Mouse (Mus musculus) forebrain, embryonic 11.5 days (tissue): ENCODE results near the gene Derl3. TPM values are rescaled to one million over a fixed set of nuclear protein-coding genes. Genes with fewer than 3 reads are reported as not detected.
"Not testable (repeated sequence)": the region's sequence is repeated elsewhere in the genome, so short reads cannot be mapped to it uniquely, and the experiment has no call there.

Experiments used
- ATAC-seq: fragments of 200-750 bp; cut with Nextera tagmentation; replicated peaks from 2 replicates; pipeline ENCODE4 v1.8.0; 2017; ENCODE audit warnings: moderate TSS enrichment; ENCODE audit not compliant: low FRiP score
- DNase-seq: peaks from one replicate; pipeline ENCODE4 v3.0.0-alpha.2; 2017; ENCODE audit warnings: low spot score
- H3K27ac ChIP-seq: fragments of 300-500 bp; sonication (generic); 2 replicates; pipeline ENCODE4 v1.5.1; 2014; ENCODE audit warnings: low read depth, low read length
- H3K27me3 ChIP-seq: fragments of 300-500 bp; sonication (generic); 2 replicates; pipeline ENCODE4 v1.6.1; 2014; ENCODE audit warnings: mild to moderate bottlenecking, low read length, mixed read lengths; ENCODE audit not compliant: control insufficient read depth, insufficient read depth
- H3K36me3 ChIP-seq: fragments of 300-500 bp; sonication (generic); 2 replicates; pipeline ENCODE4 v1.6.1; 2014; ENCODE audit warnings: mild to moderate bottlenecking, low read length, moderate library complexity, mixed read lengths; ENCODE audit not compliant: control insufficient read depth, insufficient read depth
- H3K4me1 ChIP-seq: fragments of 300-500 bp; sonication (generic); replicated peaks from 2 replicates; pipeline ENCODE4 v1.6.1; 2014; ENCODE audit warnings: low read length, mixed read lengths; ENCODE audit not compliant: control insufficient read depth, insufficient read depth
- H3K4me2 ChIP-seq: fragments of 300-500 bp; sonication (generic); 2 replicates; pipeline ENCODE4 v1.6.1; 2014; ENCODE audit warnings: low read depth, mild to moderate bottlenecking, low read length, moderate library complexity, mixed read lengths; ENCODE audit not compliant: severe bottlenecking
- H3K4me3 ChIP-seq: fragments of 300-500 bp; sonication (generic); 2 replicates; pipeline ENCODE4 v1.5.1; 2014; ENCODE audit warnings: low read depth, low read length
- H3K9ac ChIP-seq: fragments of 300-500 bp; sonication (generic); 2 replicates; pipeline ENCODE4 v1.6.1; 2014; ENCODE audit warnings: low read length
- H3K9me3 ChIP-seq: fragments of 300-500 bp; sonication (generic); 2 replicates; pipeline ENCODE4 v1.6.1; 2016; ENCODE audit warnings: low read length, mixed read lengths; ENCODE audit not compliant: control insufficient read depth
- WGBS: fragments of 180-500 bp; shearing (Covaris S2); extraction: QIAGEN DNeasy Blood & Tissue Kit; methylation state at CpG from one replicate; pipeline ENCODE4 v1.1.7; 2014; 5-methylcytosine and 5-hydroxymethylcytosine counted together
- polyA plus RNA-seq: library from polyadenylated mRNA; unstranded; fragments of >200 nt; fragmentation: Nextera tagmentation; extraction: Ambion mirVana; gene quantifications from 2 replicates; pipeline ENCODE4 v1.2.1, GENCODE M21; 2014

Derl3 gene
- polyA plus RNA-seq, 1 experiment from 2014 or later: 3.4 TPM

GRCm38 (mm10) chr10:75859786-75860470, 33.3 kb upstream of the Derl3 start, which contains the start of gene Mif:
TSS of gene Mif (minus strand) at chr10:75860240.
- ATAC-seq: peak; percentile 97
- H3K4me2 ChIP-seq: peak within 1 kb of the TSS; percentile 78
- H3K4me1 ChIP-seq: peaks cover 11% of the 10 kb centered on the region
- H3K36me3 ChIP-seq, H3K27me3 ChIP-seq, H3K9me3 ChIP-seq: not testable (repeated sequence)
- peak within 1 kb of the TSS; percentile 79 for H3K27ac ChIP-seq
- 0% methylated on average over 39 of the region's 46 CpGs for WGBS
- H3K4me3 ChIP-seq: peak within 1 kb of the TSS; percentile 68
- peak; percentile 97 for DNase-seq
- peak within 1 kb of the TSS; percentile 93 for H3K9ac ChIP-seq

GRCm38 (mm10) chr10:75860746-75861145, 32.5 kb upstream of the Derl3 start:
- H3K4me3 ChIP-seq: no peak overlapping the region; the same call in 1 of the 2 replicates
- no peaks in the 10 kb centered on the region; the same call in 1 of the 2 replicates for H3K36me3 ChIP-seq
- 0 out of 2 replicates have a peak overlapping the region, but pooled peaks have one; percentile 78 for H3K4me2 ChIP-seq
- DNase-seq: no peak
- no peak for ATAC-seq
- H3K9me3 ChIP-seq: no peaks in the 10 kb centered on the region
- 29% methylated on average over 7 of the region's 7 CpGs for WGBS
- H3K9ac ChIP-seq: peak overlapping the region; percentile 93; the same call in 1 of the 2 replicates
- H3K4me1 ChIP-seq: peaks cover 11% of the 10 kb centered on the region
- H3K27ac ChIP-seq: peak overlapping the region; percentile 42; the same call in 1 of the 2 replicates
- no peaks in the 10 kb centered on the region for H3K27me3 ChIP-seq

DNA sequence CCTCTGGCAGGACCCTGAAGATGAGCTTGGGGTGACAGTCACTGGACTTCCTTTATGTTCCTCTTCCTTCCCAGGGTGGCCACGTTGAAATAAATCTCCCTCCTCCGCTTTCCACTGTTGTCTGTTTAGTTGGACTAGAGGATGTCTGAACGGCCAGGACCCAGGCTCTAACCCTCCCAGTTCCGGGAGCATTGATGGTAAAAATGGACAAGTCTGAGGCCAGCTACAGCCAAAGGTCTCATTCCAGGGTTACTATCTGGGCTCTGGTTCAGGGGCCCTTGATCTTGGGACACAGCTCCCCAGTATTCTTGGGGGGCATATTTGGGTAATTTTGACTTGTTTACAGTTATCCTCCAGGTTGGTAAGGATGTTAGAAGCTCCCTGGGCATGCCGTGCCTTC, 31.6 kb upstream of the Derl3 start:
- no peak for DNase-seq
- Histone ChIP-seq H3K27me3 (no peaks in the 10 kb centered on the region), H3K4me3 (no peak overlapping the region), H3K36me3 (no peaks in the 10 kb centered on the region; the same call in 1 of the 2 replicates), H3K4me1 (peaks cover 11% of the 10 kb centered on the region), H3K9me3 (no peaks in the 10 kb centered on the region), H3K4me2 (no peak overlapping the region), H3K9ac (0 out of 2 replicates have a peak overlapping the region, but pooled peaks have one; percentile 20), H3K27ac (0 out of 2 replicates have a peak overlapping the region, but pooled peaks have one; percentile 4)
- no peak for ATAC-seq
- 76% methylated on average over 5 of the region's 5 CpGs for WGBS

DNA sequence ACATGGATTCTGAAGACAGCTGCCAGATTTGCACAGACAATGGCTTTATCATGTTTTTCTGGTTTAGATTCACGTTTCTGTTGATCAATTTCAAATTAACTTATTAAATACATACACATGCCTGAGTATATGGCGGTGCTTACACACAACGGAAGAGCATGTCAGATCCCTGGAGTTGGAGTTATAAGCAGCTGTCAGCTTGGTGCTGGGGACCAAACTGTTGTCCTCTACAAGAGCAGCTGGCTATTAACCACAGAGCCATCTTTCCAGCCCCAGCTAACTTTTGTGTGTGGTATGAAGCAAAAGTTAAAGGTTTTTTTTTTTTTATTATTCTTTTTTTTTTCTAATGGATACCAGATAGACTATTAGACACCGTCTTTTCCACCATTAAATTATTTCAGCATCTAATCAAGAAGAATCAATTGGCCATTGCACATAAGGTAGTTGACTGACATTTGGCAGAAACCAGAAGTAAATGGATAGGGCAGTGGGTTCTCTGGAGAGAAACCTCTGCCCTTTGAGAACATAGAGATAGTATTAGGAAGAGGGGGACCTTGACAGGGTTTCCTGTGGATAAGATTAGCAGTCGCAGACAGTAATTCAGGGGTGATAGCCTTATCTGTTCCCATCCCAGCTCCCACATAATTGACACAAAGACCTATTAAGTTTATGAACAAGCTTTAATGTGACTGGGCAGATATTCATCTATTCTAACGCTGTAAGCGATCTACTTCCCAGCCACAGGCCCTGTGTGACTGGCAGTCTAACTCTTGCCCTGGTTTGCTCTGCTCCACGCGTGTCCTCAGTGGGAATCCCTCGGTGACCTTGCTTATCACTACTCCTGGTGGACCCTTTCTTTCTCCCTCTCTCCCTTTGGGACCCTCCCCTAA, 20.9 kb upstream of the Derl3 start:
- 37% methylated on average over 10 of the region's 10 CpGs for WGBS
- Histone ChIP-seq H3K27me3 (no peaks in the 10 kb centered on the region), H3K9me3 (no peaks in the 10 kb centered on the region), H3K4me3 (peak overlapping the region; percentile 17), H3K36me3 (no peaks in the 10 kb centered on the region), H3K4me1 (peaks cover 6% of the 10 kb centered on the region), H3K27ac (peak overlapping the region; percentile 48; the same call in 1 of the 2 replicates), H3K9ac (peak overlapping the region; percentile 35), H3K4me2 (peak overlapping the region; percentile 46)
- no peak for DNase-seq
- no peak for ATAC-seq

- peak overlapping the region; percentile 46 for H3K4me2 ChIP-seq
- WGBS: 2% methylated on average over 11 of the region's 11 CpGs
- H3K36me3 ChIP-seq: no peaks in the 10 kb centered on the region
- ATAC-seq: peak; percentile 99
- DNase-seq: peak; percentile 93
- peak overlapping the region; percentile 18 for H3K4me3 ChIP-seq
- peaks cover 6% of the 10 kb centered on the region for H3K4me1 ChIP-seq
- H3K9ac ChIP-seq: peak overlapping the region; percentile 55
- H3K27me3 ChIP-seq: no peaks in the 10 kb centered on the region
- peak overlapping the region; percentile 90 for H3K27ac ChIP-seq
- no peaks in the 10 kb centered on the region for H3K9me3 ChIP-seq
Measured at GRCm38 (mm10) chr10:75872915-75873542, 20.2 kb upstream of the Derl3 start.

GRCm38 (mm10) chr10:75873543-75874170, 19.6 kb upstream of the Derl3 start:
- 12% methylated on average over 10 of the region's 10 CpGs for WGBS
- peak overlapping the region; percentile 90 for H3K27ac ChIP-seq
- ATAC-seq (0 out of 2 replicates have a peak, but pooled peaks have one; percentile 6), DNase-seq (no peak)
- H3K9ac ChIP-seq: peak overlapping the region; percentile 55
- H3K9me3 ChIP-seq: no peaks in the 10 kb centered on the region
- H3K4me3 ChIP-seq: peak overlapping the region; percentile 18; the same call in 1 of the 2 replicates
- H3K36me3 ChIP-seq: no peaks in the 10 kb centered on the region
- H3K4me2 ChIP-seq: peak overlapping the region; percentile 46
- no peaks in the 10 kb centered on the region for H3K27me3 ChIP-seq
- peaks cover 6% of the 10 kb centered on the region for H3K4me1 ChIP-seq

- 89% methylated on average over 3 of the region's 3 CpGs for WGBS
- Histone ChIP-seq H3K9me3 (no peaks in the 10 kb centered on the region), H3K36me3 (no peaks in the 10 kb centered on the region), H3K27ac (no peak overlapping the region), H3K4me3 (no peak overlapping the region), H3K4me1 (peaks cover 10% of the 10 kb centered on the region; the same call in 1 of the 2 replicates), H3K4me2 (no peak overlapping the region), H3K27me3 (no peaks in the 10 kb centered on the region), H3K9ac (no peak overlapping the region)
- no peak for DNase-seq
- no peak for ATAC-seq
Measured at GRCm38 (mm10) chr10:75878836-75879235, 14.4 kb upstream of the Derl3 start.

GRCm38 (mm10) chr10:75880351-75880750, 12.9 kb upstream of the Derl3 start:
- Histone ChIP-seq H3K9ac (no peak overlapping the region), H3K4me1 (peaks cover 10% of the 10 kb centered on the region; the same call in 1 of the 2 replicates), H3K4me3 (no peak overlapping the region), H3K9me3 (no peaks in the 10 kb centered on the region), H3K27ac (no peak overlapping the region), H3K36me3 (no peaks in the 10 kb centered on the region), H3K27me3 (no peaks in the 10 kb centered on the region), H3K4me2 (no peak overlapping the region)
- ATAC-seq (no peak), DNase-seq (no peak)
- 95% methylated on average over 10 of the region's 10 CpGs for WGBS
